Mouse (Mus musculus) embryonic facial prominence, embryonic 14.5 days (tissue): Measurements from ENCODE around the gene Fscn3. TPM values are rescaled to one million over a fixed set of nuclear protein-coding genes. Genes with fewer than 3 reads are reported as not detected.

ENCODE experiments used
- ATAC-seq: fragments of 200-750 bp; cut with Nextera tagmentation; 2 replicates; pipeline ENCODE4 v1.8.0; 2017; ENCODE audit warnings: low read depth, moderate number of reproducible peaks, moderate TSS enrichment
- DNase-seq: peaks from one replicate; pipeline ENCODE4 v3.0.0-alpha.2; 2015; ENCODE audit warnings: low spot score
- H3K27ac ChIP-seq: fragments of 300-500 bp; sonication (generic); replicated peaks from 2 replicates; pipeline ENCODE4 v1.5.1; 2014; ENCODE audit warnings: low read depth, mild to moderate bottlenecking, low read length, moderate library complexity
- H3K27me3 ChIP-seq: fragments of 300-500 bp; sonication (generic); replicated peaks from 2 replicates; pipeline ENCODE4 v1.6.1; 2014; ENCODE audit warnings: low read length; ENCODE audit not compliant: control insufficient read depth, insufficient read depth
- H3K36me3 ChIP-seq: fragments of 300-500 bp; sonication (generic); 2 replicates; pipeline ENCODE4 v1.6.1; 2014; ENCODE audit warnings: low read length, mixed read lengths; ENCODE audit not compliant: control insufficient read depth, insufficient read depth
- H3K4me1 ChIP-seq: fragments of 300-500 bp; sonication (generic); 2 replicates; pipeline ENCODE4 v1.6.1; 2014; ENCODE audit warnings: antibody characterized with exemption, low read length; ENCODE audit not compliant: control insufficient read depth, insufficient read depth
- H3K4me2 ChIP-seq: fragments of 300-500 bp; sonication (generic); 2 replicates; pipeline ENCODE4 v1.6.1; 2014; ENCODE audit warnings: low read depth, mild to moderate bottlenecking, low read length, moderate library complexity, mixed read lengths
- H3K4me3 ChIP-seq: fragments of 300-500 bp; sonication (generic); 2 replicates; pipeline ENCODE4 v1.5.1; 2014; ENCODE audit warnings: low read depth, mild to moderate bottlenecking, low read length
- H3K9ac ChIP-seq: fragments of 300-500 bp; sonication (generic); 2 replicates; pipeline ENCODE4 v1.6.1; 2014; ENCODE audit warnings: low read depth, mild to moderate bottlenecking, low read length, moderate library complexity, mixed read lengths
- H3K9me3 ChIP-seq: fragments of 300-500 bp; sonication (generic); 2 replicates; pipeline ENCODE4 v1.6.1; 2016; ENCODE audit warnings: low read length; ENCODE audit not compliant: control insufficient read depth
- WGBS: fragments of 180-500 bp; shearing (Covaris S2); extraction: QIAGEN DNeasy Blood & Tissue Kit; methylation state at CpG from one replicate; pipeline ENCODE4 v1.1.7; 2014; 5-methylcytosine and 5-hydroxymethylcytosine counted together
- polyA plus RNA-seq: library from polyadenylated mRNA; unstranded; fragments of >200 nt; fragmentation: Nextera tagmentation; extraction: Ambion mirVana; gene quantifications from 2 replicates; pipeline ENCODE4 v1.2.1, GENCODE M21; 2014

Fscn3 gene
- not detected in 2 replicates for polyA plus RNA-seq

DNA sequence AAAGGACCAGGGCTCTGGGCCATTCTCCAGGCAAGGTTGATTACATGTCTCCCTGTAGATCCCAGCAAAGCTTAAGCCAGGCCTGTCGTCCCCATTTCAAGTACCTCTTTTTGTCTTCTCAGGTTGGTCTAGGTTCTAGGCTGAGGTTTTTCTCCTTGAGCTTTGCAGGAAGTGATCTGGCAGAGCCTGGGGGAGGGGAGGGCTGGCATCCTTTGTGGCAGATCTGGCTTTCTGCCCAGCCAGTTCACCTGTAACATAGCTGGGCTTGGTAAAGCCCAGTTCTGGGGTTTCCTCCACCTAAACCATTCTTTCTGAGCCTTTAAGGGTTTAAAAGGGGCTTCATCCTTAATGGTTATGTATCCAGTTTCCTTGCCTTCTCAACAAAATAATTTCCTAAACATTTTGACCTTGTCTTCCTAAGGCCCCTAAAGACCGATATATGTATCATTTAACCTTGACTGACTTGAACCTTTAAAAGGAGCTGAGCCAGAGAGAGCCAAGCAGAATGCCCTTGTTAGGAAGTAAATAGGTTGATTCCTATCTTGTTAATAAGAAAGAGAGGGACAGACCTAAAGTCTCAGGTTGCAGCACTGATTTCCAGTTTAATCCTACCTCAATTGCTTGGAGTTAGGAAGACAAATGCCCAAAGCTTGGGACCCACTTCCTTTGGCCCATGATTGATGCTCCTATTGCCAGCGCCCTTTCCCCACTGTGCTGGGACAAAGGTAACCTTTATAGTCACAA is at the start of gene Fscn3:
Fscn3 (plus strand) TSS at position 694 of the 744 bp plus-strand sequence.
- WGBS: 62% methylated on average over 3 of the region's 3 CpGs
- H3K9ac ChIP-seq: no peak within 1 kb of the TSS
- H3K4me1 ChIP-seq: peaks cover 12% of the 10 kb centered on the region
- no peak for ATAC-seq
- peak; percentile 19 for DNase-seq
- no peak within 1 kb of the TSS for H3K4me3 ChIP-seq
- H3K27ac ChIP-seq: no peak within 1 kb of the TSS
- no peaks in the 10 kb centered on the region for H3K9me3 ChIP-seq
- H3K4me2 ChIP-seq: no peak within 1 kb of the TSS
- peaks cover 21% of the 10 kb centered on the region for H3K36me3 ChIP-seq
- H3K27me3 ChIP-seq: no peaks in the 10 kb centered on the region

- no peaks in the 10 kb centered on the region for H3K4me1 ChIP-seq
- 29% methylated on average over 4 of the region's 4 CpGs for WGBS
- H3K9me3 ChIP-seq: no peaks in the 10 kb centered on the region
- H3K27ac ChIP-seq: no peak overlapping the region
- H3K4me3 ChIP-seq: no peak overlapping the region
- DNase-seq (peak; percentile 31), ATAC-seq (no peak)
- H3K9ac ChIP-seq: no peak overlapping the region
- H3K27me3 ChIP-seq: no peaks in the 10 kb centered on the region
- no peak overlapping the region for H3K4me2 ChIP-seq
- H3K36me3 ChIP-seq: no peaks in the 10 kb centered on the region
Observed at GRCm38 (mm10) chr6:28381983-28382382, 45.6 kb upstream of the Fscn3 start.

GRCm38 (mm10) chr6:28385169-28385568 is 42.4 kb upstream of the Fscn3 start:
- H3K9me3 ChIP-seq: no peaks in the 10 kb centered on the region
- ATAC-seq (no peak), DNase-seq (no peak)
- H3K4me2 ChIP-seq: no peak overlapping the region
- no peak overlapping the region for H3K4me3 ChIP-seq
- no peak overlapping the region for H3K9ac ChIP-seq
- no peaks in the 10 kb centered on the region for H3K4me1 ChIP-seq
- no peak overlapping the region for H3K27ac ChIP-seq
- H3K36me3 ChIP-seq: no peaks in the 10 kb centered on the region
- H3K27me3 ChIP-seq: no peaks in the 10 kb centered on the region
- WGBS: 75% methylated on average over 3 of the region's 3 CpGs

DNA sequence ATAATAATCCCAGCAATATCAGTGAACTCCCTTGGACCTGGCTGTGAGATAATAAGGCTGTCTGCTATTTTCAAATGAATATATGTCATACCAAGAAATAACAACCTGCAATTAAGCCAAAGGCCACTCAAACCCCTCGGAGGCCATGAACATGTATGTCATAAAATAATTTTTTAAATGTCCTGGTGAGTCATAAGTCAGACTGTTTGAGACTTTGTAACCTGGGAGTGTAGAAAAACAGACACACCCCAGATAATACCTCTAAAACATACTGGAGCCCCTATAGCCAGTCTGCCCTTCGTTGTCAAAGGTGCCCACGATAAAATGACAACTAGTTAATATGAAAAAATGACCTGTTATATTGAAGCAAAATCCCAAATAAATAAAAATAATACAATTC is 38.6 kb upstream of the Fscn3 start:
- Histone ChIP-seq H3K4me1 (no peaks in the 10 kb centered on the region), H3K27me3 (no peaks in the 10 kb centered on the region), H3K9ac (no peak overlapping the region), H3K9me3 (no peaks in the 10 kb centered on the region), H3K4me3 (no peak overlapping the region), H3K36me3 (no peaks in the 10 kb centered on the region), H3K27ac (no peak overlapping the region), H3K4me2 (no peak overlapping the region)
- no peak for DNase-seq
- no peak for ATAC-seq
- 84% methylated on average over 3 of the region's 3 CpGs for WGBS

- peaks cover 39% of the 10 kb centered on the region for H3K27me3 ChIP-seq
- peaks cover 14% of the 10 kb centered on the region; the same call in 1 of the 2 replicates for H3K9me3 ChIP-seq
- ATAC-seq: no peak
- no peaks in the 10 kb centered on the region for H3K36me3 ChIP-seq
- H3K4me1 ChIP-seq: no peaks in the 10 kb centered on the region
- no peak for DNase-seq
- H3K4me3 ChIP-seq: peak overlapping the region; percentile 50
- H3K9ac ChIP-seq: no peak overlapping the region
- H3K4me2 ChIP-seq: peak overlapping the region; percentile 90
- no peak overlapping the region for H3K27ac ChIP-seq
- WGBS: 27% methylated on average over 15 of the region's 15 CpGs
Observed at GRCm38 (mm10) chr6:28396051-28396852, 31.3 kb upstream of the Fscn3 start.

DNA sequence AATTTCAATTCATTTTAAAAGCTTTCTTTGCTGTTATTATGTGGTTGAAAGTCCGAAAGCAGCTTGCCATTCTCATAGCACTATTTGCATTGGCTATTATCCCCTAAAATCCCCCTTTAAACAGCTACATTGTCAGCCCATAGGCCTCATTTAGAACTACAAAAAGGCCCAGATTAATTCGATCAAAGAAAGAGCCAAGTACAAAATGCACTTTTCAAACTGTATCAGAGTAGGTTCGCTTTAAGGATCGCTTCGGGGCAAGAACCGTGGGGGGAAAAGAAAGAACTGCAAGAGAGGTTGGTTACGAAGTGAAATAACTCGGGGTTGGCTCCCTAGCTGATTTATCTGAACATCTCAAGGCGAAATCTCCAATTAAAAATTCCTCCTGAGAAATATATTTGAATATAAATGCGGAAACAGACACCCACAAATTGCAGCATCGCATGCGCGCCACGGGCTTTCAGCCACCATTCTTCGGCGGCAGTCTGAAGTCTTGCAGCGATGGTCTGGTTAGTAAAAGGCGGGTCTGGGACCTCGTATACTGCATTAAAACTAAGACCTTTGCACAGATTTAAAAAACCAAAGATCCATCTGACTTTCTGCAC is 30.6 kb upstream of the Fscn3 start:
- DNase-seq (peak; percentile 54), ATAC-seq (no peak)
- Histone ChIP-seq H3K9me3 (peaks cover 14% of the 10 kb centered on the region; the same call in 1 of the 2 replicates), H3K4me1 (no peaks in the 10 kb centered on the region), H3K27ac (no peak overlapping the region), H3K9ac (peak overlapping the region; percentile 39), H3K4me3 (peak overlapping the region; percentile 50), H3K27me3 (peaks cover 39% of the 10 kb centered on the region), H3K36me3 (no peaks in the 10 kb centered on the region), H3K4me2 (peak overlapping the region; percentile 90)
- WGBS: 3% methylated on average over 19 of the region's 19 CpGs

GRCm38 (mm10) chr6:28397681-28398203 is 29.8 kb upstream of the Fscn3 start, which contains the start of gene Zfp800:
TSS of gene Zfp800 (minus strand) at chr6:28398005.
- H3K9ac ChIP-seq: peak within 1 kb of the TSS; percentile 39
- peaks cover 39% of the 10 kb centered on the region for H3K27me3 ChIP-seq
- no peak within 1 kb of the TSS for H3K27ac ChIP-seq
- peaks cover 14% of the 10 kb centered on the region; the same call in 1 of the 2 replicates for H3K9me3 ChIP-seq
- no peak for ATAC-seq
- peak within 1 kb of the TSS; percentile 90 for H3K4me2 ChIP-seq
- H3K4me3 ChIP-seq: peak within 1 kb of the TSS; percentile 50
- peak; percentile 46 for DNase-seq
- H3K36me3 ChIP-seq: no peaks in the 10 kb centered on the region
- WGBS: 1% methylated on average over 33 of the region's 33 CpGs
- H3K4me1 ChIP-seq: no peaks in the 10 kb centered on the region

DNA sequence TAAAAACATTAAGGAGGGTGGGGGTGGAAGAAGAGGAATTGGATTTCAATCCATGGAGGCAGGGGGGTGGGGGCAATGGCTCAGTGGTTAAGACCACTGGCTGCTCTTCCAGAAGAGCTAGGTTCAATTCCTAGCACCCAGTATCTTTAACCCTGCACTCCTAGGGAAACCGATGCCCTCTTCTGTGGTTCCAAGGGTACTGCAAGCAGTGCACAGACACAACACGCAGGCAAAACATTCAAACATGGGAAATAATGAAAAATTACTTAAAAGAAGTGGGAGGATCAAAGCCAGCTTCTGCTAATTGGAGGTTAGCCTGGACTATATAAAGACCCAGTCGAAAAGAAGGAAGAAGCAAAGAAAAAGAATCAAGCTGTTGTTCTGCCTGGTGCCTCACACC is 28.9 kb upstream of the Fscn3 start:
- no peaks in the 10 kb centered on the region for H3K4me1 ChIP-seq
- H3K36me3 ChIP-seq: no peaks in the 10 kb centered on the region
- no peak overlapping the region for H3K4me2 ChIP-seq
- 88% methylated on average over 3 of the region's 3 CpGs for WGBS
- peaks cover 39% of the 10 kb centered on the region for H3K27me3 ChIP-seq
- DNase-seq: no peak
- H3K4me3 ChIP-seq: no peak overlapping the region
- no peak for ATAC-seq
- H3K9ac ChIP-seq: no peak overlapping the region
- H3K9me3 ChIP-seq: peaks cover 14% of the 10 kb centered on the region; the same call in 1 of the 2 replicates
- H3K27ac ChIP-seq: no peak overlapping the region
